ENCODE assay signal across 18 mouse cellular contexts in genomic region chr12:82294906-82295887, GRCm38 (mm10).
DNase-seq lines count a peak whose midpoint lies in the region; ATAC-seq and TF ChIP-seq lines count a peak whose summit lies in the region.
"Had no signal": no experiment of that assay in that cellular context is flagged by ENCODE, and none has a peak within 500 bp of the region (broad histone marks: within the 10 kb centered on the region; RNA-seq: fewer than 3 reads in every experiment).

No protein-coding gene starts in this region.

- no peaks in the 10 kb centered on the region for H3K36me3 ChIP-seq in kidney, embryonic 14.5 days (ENCODE audit: control insufficient read depth, insufficient read depth, low read length)
- H3K36me3 ChIP-seq in intestine, postnatal 0 days (ENCODE audit: control insufficient read depth, insufficient read depth), result no peaks in the 10 kb centered on the region
- H3K36me3 ChIP-seq in hindbrain, embryonic 11.5 days (ENCODE audit: control insufficient read depth, insufficient read depth, low read length), result no peaks in the 10 kb centered on the region
- H3K36me3 ChIP-seq: limb, embryonic 12.5 days; midbrain, embryonic 13.5 days had no signal

- H3K9ac ChIP-seq in kidney, embryonic 14.5 days (ENCODE audit: low read depth, low read length), result no peak overlapping the region
- no peak overlapping the region for H3K9ac ChIP-seq in intestine, postnatal 0 days (ENCODE audit: low read depth, low read length)
- H3K9ac ChIP-seq in hindbrain, embryonic 11.5 days (ENCODE audit: low read depth, low read length), result no peak overlapping the region
- H3K9ac ChIP-seq: limb, embryonic 12.5 days; midbrain, embryonic 13.5 days had no signal

- no peak for TF ChIP-seq POLR2A in bone marrow, adult 2 months (IDR thresholded peaks at IDR 0.05; ENCODE audit: borderline replicate concordance, control insufficient read depth, low read depth, low read length)

- H3K4me3 ChIP-seq in kidney, embryonic 14.5 days (ENCODE audit: low read length), result no peak overlapping the region
- H3K4me3 ChIP-seq in bone marrow, adult 2 months (replicated peaks; ENCODE audit: control insufficient read depth, low read depth, low read length), result no peak overlapping the region
- H3K4me3 ChIP-seq in intestine, postnatal 0 days (ENCODE audit: low read depth, low read length), result no peak overlapping the region
- H3K4me3 ChIP-seq in hindbrain, embryonic 11.5 days (ENCODE audit: low read depth, low read length), result no peak overlapping the region
- H3K4me3 ChIP-seq: forebrain, embryonic 10.5 days; limb, embryonic 12.5 days; midbrain, embryonic 13.5 days had no signal

- H3K4me2 ChIP-seq in kidney, embryonic 14.5 days (replicated peaks; ENCODE audit: low read depth, low read length), result no peak overlapping the region
- H3K4me2 ChIP-seq in intestine, postnatal 0 days (replicated peaks; ENCODE audit: low read depth), result no peak overlapping the region
- H3K4me2 ChIP-seq in hindbrain, embryonic 11.5 days (replicated peaks; ENCODE audit: low read depth, low read length), result no peak overlapping the region
- H3K4me2 ChIP-seq: heart, embryonic 11.5 days; limb, embryonic 12.5 days; midbrain, embryonic 13.5 days had no signal

- H3K9me3 ChIP-seq in kidney, embryonic 14.5 days (ENCODE audit: control insufficient read depth, low read length), result no peaks in the 10 kb centered on the region
- no peaks in the 10 kb centered on the region for H3K9me3 ChIP-seq in intestine, postnatal 0 days (ENCODE audit: control insufficient read depth)
- no peaks in the 10 kb centered on the region for H3K9me3 ChIP-seq in hindbrain, embryonic 11.5 days (ENCODE audit: control insufficient read depth, low read length)
- H3K9me3 ChIP-seq: forebrain, embryonic 10.5 days; limb, embryonic 12.5 days; midbrain, embryonic 13.5 days had no signal

- no peaks in the 10 kb centered on the region for H3K27me3 ChIP-seq in kidney, embryonic 14.5 days (ENCODE audit: control insufficient read depth, insufficient read depth, low read length)
- no peaks in the 10 kb centered on the region for H3K27me3 ChIP-seq in intestine, postnatal 0 days (replicated peaks; ENCODE audit: control insufficient read depth, insufficient read depth, low read length)
- H3K27me3 ChIP-seq in hindbrain, embryonic 11.5 days (ENCODE audit: control insufficient read depth, insufficient read depth, low read length), result no peaks in the 10 kb centered on the region
- H3K27me3 ChIP-seq: limb, embryonic 12.5 days; midbrain, embryonic 13.5 days had no signal

- ATAC-seq in kidney, embryonic 14.5 days (ENCODE audit: low FRiP score, low TSS enrichment), result no peak
- ATAC-seq in megakaryocyte-erythroid progenitor cell, adult 5-6 weeks (replicated peaks; ENCODE audit: low FRiP score, low TSS enrichment, poor library complexity, severe bottlenecking), result 0 out of 2 replicates have a peak, but pooled peaks have one; percentile 19
- no peak for ATAC-seq in intestine, postnatal 0 days
- no peak for ATAC-seq in hindbrain, embryonic 11.5 days (ENCODE audit: low FRiP score)
- ATAC-seq: hindbrain, postnatal 0 days; midbrain, embryonic 13.5 days had no signal

- no peak for TF ChIP-seq CTCF in bone marrow, adult 2 months (IDR thresholded peaks at IDR 0.05; ENCODE audit: control insufficient read depth, insufficient read depth, low read length)
- no peak for TF ChIP-seq CTCF in intestine, postnatal 0 days (IDR thresholded peaks at IDR 0.05; ENCODE audit: low read depth)

- H3K4me1 ChIP-seq in kidney, embryonic 14.5 days (ENCODE audit: control insufficient read depth, insufficient read depth, low read length), result peaks cover 4% of the 10 kb centered on the region; the same call in 1 of the 2 replicates
- no peaks in the 10 kb centered on the region; the same call in 1 of the 2 replicates for H3K4me1 ChIP-seq in bone marrow, adult 2 months (ENCODE audit: control insufficient read depth, insufficient read depth, low read length)
- H3K4me1 ChIP-seq in intestine, postnatal 0 days (replicated peaks; ENCODE audit: control insufficient read depth, insufficient read depth, low read length), result no peaks in the 10 kb centered on the region; the same call in 1 of the 2 replicates
- no peaks in the 10 kb centered on the region for H3K4me1 ChIP-seq in hindbrain, embryonic 11.5 days (replicated peaks; ENCODE audit: control insufficient read depth, insufficient read depth, low read length)

- WGBS in kidney, embryonic 14.5 days, result 56% methylated on average over 10 of the region's 10 CpGs
- WGBS in bone marrow, adult 2 months, result 50% methylated on average over 10 of the region's 10 CpGs
- WGBS in intestine, postnatal 0 days, result 85% methylated on average over 10 of the region's 10 CpGs
- 77% methylated on average over 10 of the region's 10 CpGs for WGBS in hindbrain, embryonic 11.5 days

- DNase-seq in kidney, adult 18-20 months, result peak; percentile 45
- peak; percentile 77 for DNase-seq in thymus, postnatal 25 days
- no peak for DNase-seq in adrenal gland, adult (ENCODE audit: inconsistent age in 2 of 2, low spot score in 1 of 2)
- DNase-seq in hindbrain, embryonic 11.5 days (ENCODE audit: low spot score), result no peak
- DNase-seq: cerebellum, adult 11 months; gastrocnemius, postnatal 36 days; heart, postnatal 36 days; layer of hippocampus, postnatal 36 days; lung, postnatal 36 days had no signal

- no peak overlapping the region for H3K27ac ChIP-seq in kidney, embryonic 14.5 days (ENCODE audit: low read depth, low read length)
- peak overlapping the region; percentile 29; the same call in 1 of the 2 replicates for H3K27ac ChIP-seq in bone marrow, adult 2 months (ENCODE audit: control insufficient read depth, insufficient read depth, low read depth, low read length, poor library complexity)
- no peak overlapping the region for H3K27ac ChIP-seq in intestine, postnatal 0 days (ENCODE audit: low read depth, low read length)
- no peak overlapping the region for H3K27ac ChIP-seq in hindbrain, embryonic 11.5 days (ENCODE audit: low read depth, low read length)
- H3K27ac ChIP-seq: forebrain, embryonic 10.5 days; hindbrain, postnatal 0 days; limb, embryonic 12.5 days; midbrain, embryonic 13.5 days had no signal

Comparison
In these comparisons a context has a peak if more than half of its experiments do, and no peak if none do; other contexts are left out.
1. DNase-seq: peak in kidney, adult 18-20 months (single experiment) and thymus, postnatal 25 days (single experiment); none in adrenal gland, adult (0 of 2) and hindbrain, embryonic 11.5 days (single experiment).